Mouse (Mus musculus) embryonic fibroblast, embryonic 13.5 days (primary cell): ENCODE results near the gene Foxred2.

Source experiments
- CTCF ChIP-seq: IDR thresholded peaks from 2 replicates; pipeline ENCODE4 v1.5.1; 2011; ENCODE audit warnings: mild to moderate bottlenecking, control low read depth, low read length, moderate library complexity, borderline replicate concordance; ENCODE audit not compliant: insufficient read depth
- POLR2A ChIP-seq: IDR thresholded peaks from 2 replicates; pipeline ENCODE4 v1.6.1; 2011; ENCODE audit warnings: low read depth, mild to moderate bottlenecking, control low read depth, low read length, moderate library complexity

- no peak for TF ChIP-seq CTCF
- TF ChIP-seq POLR2A: no peak
These were observed 47.4 kb upstream of the Foxred2 start for GRCm38 (mm10) chr15:78003929-78004328.
